8 mouse cellular contexts compared by ENCODE assay signal in the genomic region with DNA sequence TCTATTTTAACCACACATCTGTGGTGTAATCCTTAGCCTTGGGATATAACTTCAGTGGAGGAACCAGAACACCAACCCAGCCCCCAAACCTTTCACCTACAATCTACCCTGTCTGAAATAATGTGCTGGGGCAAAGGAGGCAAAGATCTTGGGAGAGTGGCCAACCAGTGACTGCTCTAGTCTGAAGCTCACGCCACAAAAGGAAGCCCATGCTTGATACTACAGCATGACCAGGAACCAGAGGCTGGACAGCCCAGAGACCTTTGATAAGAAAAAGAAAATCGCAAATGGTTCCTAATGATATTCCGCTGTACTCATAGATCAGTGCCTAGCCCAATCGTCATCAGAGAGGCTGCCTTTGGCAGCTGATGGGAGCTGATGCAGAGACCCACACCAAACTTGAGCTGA. TPM values are rescaled to one million over a fixed set of nuclear protein-coding genes. Genes with fewer than 3 reads are reported as not detected.
DNase-seq lines count a peak whose midpoint lies in the region; ATAC-seq and TF ChIP-seq lines count a peak whose summit lies in the region.

No protein-coding gene starts in this region.

- peak overlapping the region; percentile 88 for H3K4me3 ChIP-seq in erythroblast, embryonic 14.5 days (replicated peaks)
- H3K4me3 ChIP-seq in intestine, postnatal 0 days (ENCODE audit: low read depth, low read length) = no peak overlapping the region
- no peak overlapping the region for H3K4me3 ChIP-seq in layer of hippocampus, adult 2 months

- H3K4me1 ChIP-seq in erythroblast, embryonic 14.5 days (ENCODE audit: control insufficient read depth) = peaks cover 64% of the 10 kb centered on the region
- H3K4me1 ChIP-seq in intestine, postnatal 0 days (replicated peaks; ENCODE audit: control insufficient read depth, insufficient read depth, low read length) = 0 out of 2 replicates have a peak, but pooled peaks cover 6% of the 10 kb centered on the region

- peak; percentile 31 for DNase-seq in kidney, adult 11 months
- no peak for DNase-seq in kidney, postnatal 14 days
- peak; percentile 27 for DNase-seq in lung, postnatal 10 days
- no peak for DNase-seq in layer of hippocampus, adult 2 months (ENCODE audit: low spot score in 2 of 2)
- DNase-seq in embryo, embryonic 9.5 days (ENCODE audit: extremely low spot score) = no peak
- no peak for DNase-seq in thymus, postnatal 0 days (ENCODE audit: low spot score)

- no peaks in the 10 kb centered on the region for H3K27me3 ChIP-seq in erythroblast, embryonic 14.5 days (ENCODE audit: control insufficient read depth)
- no peaks in the 10 kb centered on the region for H3K27me3 ChIP-seq in intestine, postnatal 0 days (replicated peaks; ENCODE audit: control insufficient read depth, insufficient read depth, low read length)

- H3K9me3 ChIP-seq in erythroblast, embryonic 14.5 days (ENCODE audit: control insufficient read depth, low read length) = no peaks in the 10 kb centered on the region
- no peaks in the 10 kb centered on the region for H3K9me3 ChIP-seq in intestine, postnatal 0 days (ENCODE audit: control insufficient read depth)

- H3K4me2 ChIP-seq in intestine, postnatal 0 days (replicated peaks; ENCODE audit: low read depth) = peak overlapping the region; percentile 65; the same call in 1 of the 2 replicates

- no peak for TF ChIP-seq CTCF in intestine, postnatal 0 days (IDR thresholded peaks at IDR 0.05; ENCODE audit: low read depth)
- no peak for TF ChIP-seq CTCF in layer of hippocampus, adult 2 months (conservative IDR thresholded peaks at IDR 0.05)

- 74% methylated on average over 4 of the region's 4 CpGs for WGBS in intestine, postnatal 0 days

- H3K9ac ChIP-seq in intestine, postnatal 0 days (ENCODE audit: low read depth, low read length) = no peak overlapping the region

- no peak overlapping the region for H3K27ac ChIP-seq in intestine, postnatal 0 days (ENCODE audit: low read depth, low read length)
- H3K27ac ChIP-seq in layer of hippocampus, adult 2 months = no peak overlapping the region; the same call in 1 of the 2 replicates

- peaks cover 21% of the 10 kb centered on the region for H3K36me3 ChIP-seq in erythroblast, embryonic 14.5 days (ENCODE audit: control insufficient read depth)
- no peaks in the 10 kb centered on the region for H3K36me3 ChIP-seq in intestine, postnatal 0 days (ENCODE audit: control insufficient read depth, insufficient read depth)

- ATAC-seq in intestine, postnatal 0 days = no peak

RNA-seq across cellular contexts. Expression of gene Akap7, which starts 9.4 kb away (rescaled TPM):
- polyA plus RNA-seq in erythroblast, embryonic 14.5 days (2012) = 2.5 and 2.6 TPM in 2 replicates
- 42.3 and 51.6 TPM in 2 replicates for polyA plus RNA-seq in intestine, postnatal 0 days (2015; fragmentation: Nextera tagmentation; extraction: Ambion mirVana)
- 10 to 100 TPM; 53.2 to 57.8 TPM for total RNA-seq in layer of hippocampus, adult 2 months (2021)
- polyA plus RNA-seq in thymus, postnatal 0 days (2015; fragmentation: Nextera tagmentation; extraction: Ambion mirVana) = 11.7 and 14.8 TPM in 2 replicates

Comparison
In these comparisons a context has a peak if more than half of its experiments do, and no peak if none do; other contexts are left out.
1. DNase-seq: peak in kidney, adult 11 months (single experiment) and lung, postnatal 10 days (single experiment); none in kidney, postnatal 14 days (single experiment), layer of hippocampus, adult 2 months (0 of 2), embryo, embryonic 9.5 days (single experiment) and thymus, postnatal 0 days (single experiment).